Mouse (Mus musculus) MEL-GATA-1-ER (cell line): ENCODE results near the gene Antxr1.

Experiments used
- DNase-seq: peaks from one replicate; pipeline ENCODE4 v3.0.0-alpha.2; 2012; ENCODE audit warnings: low read depth; ENCODE audit errors: extremely low read depth

The Antxr1 gene

DNA sequence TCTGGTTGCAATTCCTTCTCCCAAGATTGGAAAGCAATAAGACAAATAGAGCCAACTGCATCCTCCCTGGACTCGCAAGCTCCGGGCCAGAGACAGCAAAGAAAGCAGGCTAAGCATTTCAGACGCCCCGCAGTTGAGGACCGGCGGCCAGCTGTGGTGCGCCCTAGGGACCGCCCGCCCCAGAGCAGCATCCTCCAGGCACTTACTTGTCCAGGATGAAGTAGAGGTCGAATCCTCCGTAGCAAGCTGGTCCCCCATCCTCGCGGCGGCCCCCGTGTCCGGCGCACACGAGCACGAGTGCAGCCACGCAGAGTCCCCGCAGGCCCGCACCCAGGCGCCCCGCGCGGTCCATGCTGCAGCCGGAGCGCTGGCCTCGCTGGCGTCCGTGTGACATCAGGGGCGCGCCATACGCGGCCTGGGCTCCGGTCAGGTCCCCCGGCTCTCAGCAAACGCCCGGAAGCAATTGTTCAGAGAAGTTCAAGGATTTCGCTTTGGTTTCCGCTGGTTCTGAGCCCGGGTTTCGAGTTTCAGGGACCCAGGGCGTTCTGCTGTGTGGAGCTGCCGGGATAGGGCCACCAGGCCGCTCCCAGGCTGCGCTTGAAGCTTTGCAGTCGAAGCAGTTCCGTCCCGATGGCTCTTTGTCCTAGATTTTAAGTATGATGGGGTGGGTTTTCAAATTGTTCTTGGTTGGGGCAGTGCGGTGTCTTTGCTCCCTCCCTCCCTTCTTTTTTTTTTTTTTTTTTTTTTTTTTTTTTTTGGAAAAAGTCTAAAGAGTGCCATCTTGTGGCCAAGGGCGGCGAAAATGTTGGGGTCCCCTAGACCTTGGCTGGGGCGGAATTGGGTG is at the start of gene Antxr1:
Gene Antxr1 (minus strand): TSS at position 731 of the 844 bp plus-strand sequence.
- DNase-seq, result no peak

GRCm38 (mm10) chr6:87384761-87385160 is 49.1 kb upstream of the Antxr1 start:
- no peak for DNase-seq

- DNase-seq, result no peak
Observed at GRCm38 (mm10) chr6:87383926-87384691, 48.5 kb upstream of the Antxr1 start.

GRCm38 (mm10) chr6:87373057-87373456 is 37.4 kb upstream of the Antxr1 start, which contains the start of gene Gkn2:
Gene Gkn2, plus strand, starts transcription at chr6:87373357.
- no peak for DNase-seq

DNA sequence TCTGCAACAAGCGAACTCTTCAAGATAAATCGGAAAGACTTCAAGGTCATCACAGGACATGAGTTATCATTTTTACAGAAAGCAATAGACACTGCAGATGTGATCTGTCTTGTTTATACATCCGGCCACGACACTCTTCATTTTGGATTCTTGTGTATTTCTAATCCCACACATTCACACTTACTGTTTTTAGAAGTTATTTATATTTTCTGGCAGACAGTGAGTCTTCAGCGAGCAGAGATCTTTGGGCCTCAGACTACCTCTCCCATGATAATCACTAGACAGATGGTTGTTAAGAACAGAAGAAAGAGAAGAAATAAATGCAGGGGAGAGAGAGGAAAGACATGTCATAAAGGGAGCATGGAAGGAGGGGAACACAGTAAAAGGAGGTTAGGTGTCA is 33.6 kb upstream of the Antxr1 start:
- no peak for DNase-seq

DNA sequence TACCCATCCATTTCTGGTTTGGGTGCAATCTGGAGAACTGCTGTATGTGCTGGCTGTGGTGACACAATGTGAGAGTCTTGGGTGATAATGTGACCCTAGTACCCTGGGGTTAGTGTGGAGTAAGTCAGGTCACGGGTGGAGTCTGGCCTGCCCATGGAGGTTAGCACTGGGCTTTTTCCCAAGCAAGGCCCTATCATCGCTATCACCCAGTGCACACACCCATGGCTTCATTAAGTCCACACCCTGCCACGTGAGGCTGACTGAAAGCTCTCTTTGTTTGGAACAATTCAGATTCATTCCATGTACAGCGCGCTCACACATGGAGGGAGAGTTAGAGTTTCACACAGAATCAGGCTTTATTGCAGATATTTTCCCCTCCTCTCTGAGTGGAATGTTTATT is 18.8 kb upstream of the Antxr1 start:
- DNase-seq, result no peak

- no peak for DNase-seq
Observed at GRCm38 (mm10) chr6:87350829-87351228, 15.2 kb upstream of the Antxr1 start, which contains the start of gene Gkn1. Gene Gkn1, minus strand, starts transcription at chr6:87350942.

- DNase-seq, result no peak
Observed at GRCm38 (mm10) chr6:87335935-87336295, 294 bp upstream of the Antxr1 start.

GRCm38 (mm10) chr6:87334361-87335090 is 1.1 kb downstream of the Antxr1 start:
- DNase-seq, result no peak

GRCm38 (mm10) chr6:87332380-87332779 is 3.2 kb downstream of the Antxr1 start:
- DNase-seq, result no peak

GRCm38 (mm10) chr6:87328265-87329173 is 7.1 kb downstream of the Antxr1 start:
- no peak for DNase-seq

- no peak for DNase-seq
Observed at GRCm38 (mm10) chr6:87326932-87327331, 8.7 kb downstream of the Antxr1 start.

DNA sequence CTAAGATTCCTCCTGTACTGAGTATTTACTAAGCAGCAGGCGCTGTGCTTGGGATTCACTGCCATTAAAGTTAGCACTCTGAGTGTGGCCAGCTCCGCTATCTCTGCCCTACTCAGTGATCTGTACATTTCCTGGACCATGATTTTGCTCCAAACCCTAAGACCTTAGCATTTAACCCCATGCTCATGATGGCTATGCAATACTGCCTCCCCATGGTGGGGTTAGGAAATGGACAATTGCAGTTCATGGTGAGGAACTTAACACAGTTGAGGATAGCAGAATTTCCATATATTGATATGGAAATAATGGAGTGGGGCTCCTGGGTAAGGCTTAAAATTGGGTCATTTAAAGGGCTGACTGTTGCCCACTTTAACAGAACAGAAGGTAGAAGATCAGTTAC is 12.2 kb downstream of the Antxr1 start:
- DNase-seq, result peak; percentile 14

DNA sequence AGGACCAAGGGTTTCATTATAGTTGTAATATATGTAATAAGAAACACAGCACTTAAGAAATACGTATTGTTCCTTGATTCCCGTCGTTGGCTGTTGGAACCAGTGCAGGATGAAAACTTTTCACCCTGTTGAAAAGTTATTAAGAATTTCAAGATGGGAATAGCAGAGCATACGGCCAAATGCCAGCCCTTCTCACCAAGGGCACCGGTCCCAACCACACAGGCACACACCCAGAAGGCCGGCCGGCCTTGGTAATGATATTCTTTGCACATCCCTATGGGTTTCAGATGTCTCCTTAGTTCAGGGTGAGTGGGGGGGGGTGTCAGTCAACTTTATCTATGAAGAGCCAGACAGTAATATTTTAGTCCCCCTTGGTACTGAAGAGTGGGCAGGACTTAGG is 17.0 kb downstream of the Antxr1 start:
- no peak for DNase-seq

- DNase-seq, result no peak
Observed at GRCm38 (mm10) chr6:87316966-87317365, 18.7 kb downstream of the Antxr1 start.

DNA sequence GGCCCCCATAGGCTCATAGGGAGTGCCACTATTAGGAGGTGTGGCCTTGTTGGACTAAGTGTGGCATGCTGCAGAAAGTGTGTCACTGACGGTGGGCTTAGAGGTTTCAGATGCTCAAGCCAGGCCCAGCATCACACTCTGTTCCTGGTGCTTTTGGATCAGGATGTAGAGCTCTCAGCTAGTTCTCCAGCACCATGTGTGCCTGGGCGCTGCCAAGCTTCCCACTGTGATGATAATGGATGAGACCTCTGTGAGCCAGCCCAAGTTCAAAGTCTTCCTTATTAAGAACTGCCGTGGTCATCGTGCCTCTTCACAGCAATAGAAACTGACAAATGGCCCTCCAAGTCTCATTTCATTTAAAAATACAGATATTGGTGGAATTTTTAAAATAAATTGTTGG is 22.9 kb downstream of the Antxr1 start:
- no peak for DNase-seq

GRCm38 (mm10) chr6:87304486-87304885 is 31.1 kb downstream of the Antxr1 start:
- DNase-seq, result no peak

DNA sequence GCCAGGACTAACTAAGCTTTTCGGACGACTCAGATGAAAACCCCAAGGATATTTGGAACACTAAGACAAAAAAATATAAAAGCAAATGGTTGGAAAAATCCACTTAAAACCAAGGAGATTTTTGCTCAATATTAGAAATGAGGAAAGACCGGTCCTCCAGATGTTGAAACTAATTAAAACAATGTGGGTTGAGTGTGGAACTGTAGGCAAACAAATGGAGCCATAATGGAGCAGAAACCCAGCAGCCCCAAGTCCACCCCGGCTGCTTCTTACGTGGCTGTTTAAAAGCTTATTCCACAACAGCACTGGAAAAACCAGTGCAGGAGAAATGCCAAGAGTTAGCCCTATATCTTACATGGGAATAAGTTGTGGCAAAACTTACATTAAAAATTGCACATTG is 32.9 kb downstream of the Antxr1 start:
- DNase-seq, result no peak

GRCm38 (mm10) chr6:87301991-87302390 is 33.6 kb downstream of the Antxr1 start:
- DNase-seq, result no peak

DNA sequence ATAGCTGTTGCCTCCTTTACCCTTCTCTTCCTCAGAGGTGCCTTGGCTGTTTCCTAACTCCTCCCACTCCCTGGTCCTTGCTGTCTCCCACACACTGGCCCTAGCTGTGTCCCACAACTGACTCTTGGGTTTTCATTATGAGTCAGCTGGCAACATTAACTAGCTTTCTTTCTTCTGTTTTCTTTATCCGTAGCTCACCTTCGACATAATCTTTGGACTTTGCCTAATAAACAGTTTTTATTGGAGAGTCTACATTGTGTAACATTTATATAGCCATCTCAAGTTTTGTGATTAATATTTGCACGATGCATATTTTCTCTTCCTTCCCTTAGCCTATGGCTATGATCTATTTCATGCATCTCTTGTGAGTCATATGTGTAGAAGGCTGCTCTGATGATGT is 40.7 kb downstream of the Antxr1 start:
- no peak for DNase-seq
